Mouse (Mus musculus) frontal cortex, postnatal 25 days (tissue): ENCODE measurements around the gene Fmo4.
A peak's percentile ranks its signal among the peaks of the same experiment; 100 is the strongest.
"Not testable (repeated sequence)": the region's sequence is repeated elsewhere in the genome, so short reads cannot be mapped to it uniquely, and the experiment has no call there.

ENCODE experiments used
- DNase-seq, 2 experiments: peaks; one replicate each; pipeline ENCODE4 v3.0.0; 2022; ENCODE audit warnings: low spot score in 2 of 2

Gene Fmo4

DNA sequence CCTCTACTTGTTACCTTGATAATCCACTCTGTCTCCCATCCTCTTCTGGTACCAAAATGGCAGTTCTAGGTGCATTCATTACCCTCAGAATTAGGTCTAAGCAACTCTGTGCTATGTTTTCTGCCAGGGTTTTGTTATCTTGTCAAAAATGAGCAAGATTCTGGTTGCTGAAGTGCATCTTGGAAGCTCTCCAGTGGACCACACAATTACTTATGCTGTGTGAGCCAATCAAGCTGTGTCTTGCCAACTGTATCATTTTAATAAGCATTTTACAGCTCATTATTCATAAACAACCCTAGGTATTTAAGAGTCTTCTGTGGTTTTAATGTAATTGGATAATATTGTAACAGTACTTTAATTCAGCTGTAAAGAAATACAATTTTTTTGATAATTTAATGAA lies 17.3 kb downstream of the Fmo4 start:
- DNase-seq = no peak

DNA sequence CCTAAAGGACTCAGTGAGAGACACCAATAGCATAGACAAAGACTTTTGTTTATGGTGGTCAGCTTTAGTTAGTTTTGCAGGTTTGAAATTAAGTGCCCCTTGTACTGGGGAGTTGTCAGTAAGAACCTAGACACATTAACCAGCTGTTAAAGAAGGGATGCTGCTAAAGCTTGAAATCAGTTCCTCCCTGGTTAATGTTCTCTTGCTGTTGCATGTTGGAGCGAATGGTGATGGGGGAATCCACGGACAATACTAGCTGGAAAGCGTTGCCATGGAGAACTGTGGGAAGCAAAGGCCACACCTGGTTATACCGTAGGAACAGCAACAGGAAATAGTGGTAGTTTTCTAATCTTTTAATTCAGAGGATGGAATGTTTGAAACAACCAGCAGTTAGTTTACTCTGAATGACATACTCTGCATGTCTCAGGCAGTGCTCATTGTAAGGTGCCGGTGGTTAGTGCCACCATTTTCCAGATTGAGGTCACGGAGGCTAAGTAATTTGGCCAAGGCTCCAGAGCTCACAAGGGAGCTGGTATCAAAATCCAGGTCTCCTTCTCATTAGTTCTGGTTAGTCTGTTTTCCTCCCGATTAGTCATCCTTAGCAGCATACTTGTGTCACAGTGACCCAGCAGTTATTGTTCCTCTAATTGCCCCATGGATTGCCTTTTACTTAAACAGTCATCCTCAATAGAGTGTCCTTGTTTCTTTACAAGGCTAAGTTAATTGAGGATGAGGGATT lies 21.3 kb downstream of the Fmo4 start:
- DNase-seq = no peak

DNA sequence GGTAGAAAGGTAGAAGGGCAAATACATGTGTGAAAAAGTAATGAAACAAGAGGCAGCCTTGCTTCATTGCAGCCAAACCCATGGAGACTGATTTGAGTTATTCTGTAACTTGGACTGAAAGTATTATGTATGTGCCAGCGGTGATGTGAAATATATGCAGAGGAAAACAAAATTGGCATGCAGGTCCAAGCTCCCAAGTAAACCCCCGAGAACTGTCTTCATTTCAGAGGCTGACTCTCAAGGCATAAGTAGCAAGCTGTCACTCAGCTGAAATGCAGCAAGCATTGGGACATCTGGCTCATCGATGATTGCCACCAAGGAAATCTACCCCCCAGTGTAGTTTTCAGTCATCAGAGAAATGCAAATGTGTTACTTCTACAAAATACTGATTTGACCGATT lies 28.6 kb downstream of the Fmo4 start:
- DNase-seq = no peak

DNA sequence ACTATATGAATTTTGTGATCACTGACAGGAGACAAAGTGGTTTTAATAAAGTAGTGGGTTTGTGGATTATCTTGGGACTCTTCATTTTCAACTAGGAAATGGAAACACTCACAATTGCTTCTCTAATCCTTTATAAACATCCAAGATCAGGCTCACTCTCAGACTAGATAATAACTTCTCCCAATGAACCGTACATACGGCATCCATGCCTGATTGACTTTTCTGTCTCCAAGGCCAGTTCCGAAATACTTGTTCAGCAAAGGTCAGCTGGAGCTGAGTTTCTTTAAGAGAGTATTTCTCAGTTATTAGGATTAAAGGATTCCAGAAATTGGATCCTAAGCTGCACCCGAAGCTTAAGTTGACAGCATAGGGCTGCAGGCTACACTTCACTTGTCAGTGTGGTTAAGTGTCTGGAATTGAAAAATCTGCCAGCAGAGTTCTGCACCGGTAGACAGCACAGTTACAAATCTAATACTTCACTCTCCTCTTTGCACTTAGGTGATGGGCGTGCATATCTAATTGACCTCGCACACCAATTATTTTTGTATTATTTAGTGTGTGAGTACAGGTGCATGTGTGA lies 30.0 kb downstream of the Fmo4 start:
- no peak for DNase-seq

DNA sequence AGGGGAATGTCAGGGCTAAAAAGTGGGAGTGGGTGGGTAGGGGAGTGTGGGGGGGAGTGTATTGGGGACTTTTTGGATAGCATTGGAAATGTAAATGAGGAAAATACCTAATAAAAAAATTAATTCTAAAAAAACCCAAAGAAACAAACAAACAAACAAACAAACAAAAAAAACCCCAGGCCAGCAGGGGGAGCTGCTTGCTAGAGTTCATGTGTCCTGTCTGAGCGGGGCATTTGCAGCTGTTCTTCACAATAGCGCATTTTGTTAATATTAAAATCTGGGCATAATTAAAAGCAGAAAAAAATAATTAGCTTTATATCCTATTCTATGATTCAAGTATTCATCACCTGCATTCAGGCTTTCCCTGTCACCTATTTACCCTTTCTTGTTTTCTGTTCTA lies 32.7 kb downstream of the Fmo4 start:
- not testable (repeated sequence) for DNase-seq

DNA sequence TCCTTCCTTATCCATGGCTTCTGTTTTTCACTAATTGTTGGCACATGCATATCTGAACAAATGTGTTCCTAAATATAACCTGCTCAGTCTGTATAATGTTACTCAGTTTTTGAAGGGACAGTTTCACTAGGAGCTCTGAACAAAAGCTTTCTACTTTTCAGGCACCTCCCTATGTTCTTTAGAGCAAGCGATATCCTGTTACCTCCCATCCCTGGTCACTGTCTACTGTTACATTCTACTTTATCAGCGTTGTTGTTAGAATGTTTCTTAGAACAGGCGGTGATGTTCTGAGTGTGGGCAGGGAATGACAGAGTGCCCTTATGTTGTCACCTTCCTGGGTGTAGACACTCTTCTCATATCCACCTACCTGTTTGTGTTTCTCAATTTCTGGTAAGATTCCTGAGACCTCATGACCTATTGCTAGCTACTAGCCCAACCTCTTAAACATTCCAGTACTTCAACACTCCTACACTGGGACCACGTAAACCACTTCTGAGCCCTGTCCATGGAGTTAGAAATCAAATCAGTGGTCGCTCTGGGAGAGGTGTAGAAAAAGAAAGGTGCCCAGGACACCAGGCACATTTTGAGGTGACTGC lies 35.7 kb downstream of the Fmo4 start:
- no peak for DNase-seq

DNA sequence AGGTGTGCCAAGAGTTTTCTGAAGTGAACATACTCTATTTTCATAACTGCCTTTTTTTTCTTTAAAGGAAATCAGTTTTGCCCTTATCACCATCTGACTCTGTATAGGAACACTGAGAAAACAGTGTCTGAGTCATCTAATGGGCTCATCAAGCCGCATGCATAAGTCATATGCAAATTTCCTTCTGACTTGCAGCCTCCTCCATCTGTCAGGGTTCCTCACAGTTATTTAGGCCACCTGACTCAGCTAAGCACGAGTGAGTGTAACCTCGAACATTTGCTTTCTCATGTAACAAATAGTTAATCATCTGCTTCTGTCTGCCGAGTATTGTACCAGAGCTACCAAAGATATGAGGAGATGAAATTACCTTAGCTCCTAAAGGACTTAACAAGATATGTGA lies 40.1 kb downstream of the Fmo4 start:
- DNase-seq = peak in 1 of 2 experiments; percentile 6

DNA sequence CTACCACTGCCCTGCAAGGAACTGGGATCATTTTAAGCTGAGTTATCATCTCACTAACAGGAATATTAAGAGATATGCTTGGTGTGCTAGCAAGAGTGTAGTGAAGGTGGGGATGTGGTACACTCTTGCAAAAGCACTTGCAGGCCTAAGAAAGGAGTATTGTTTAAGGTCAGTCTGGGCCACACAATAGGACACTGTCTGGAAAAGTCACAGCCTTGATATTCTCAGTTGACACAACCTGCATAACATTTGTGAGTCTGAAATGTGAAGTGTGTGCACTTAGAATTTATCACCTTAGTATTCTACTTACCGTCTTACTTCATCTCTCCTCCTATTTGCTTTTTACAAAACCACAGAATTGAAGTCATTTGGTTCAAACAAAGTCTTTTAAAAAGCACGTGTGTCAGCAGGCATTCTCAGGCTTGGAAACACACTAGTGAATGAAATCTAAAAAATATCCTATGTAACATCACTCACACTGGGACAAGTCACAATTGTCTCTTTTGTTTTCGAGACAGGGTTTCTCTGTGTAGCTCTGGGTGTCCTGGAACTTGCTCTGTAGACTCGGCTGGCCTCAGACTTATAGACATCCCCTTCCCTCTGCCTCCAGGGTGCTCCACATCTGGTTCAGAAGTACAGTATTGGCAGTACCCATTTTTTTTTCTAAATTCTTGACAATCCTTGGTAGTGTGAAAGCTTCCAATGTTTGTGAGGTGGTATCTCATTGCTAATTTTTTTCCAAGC lies 42.0 kb downstream of the Fmo4 start:
- no peak for DNase-seq

DNA sequence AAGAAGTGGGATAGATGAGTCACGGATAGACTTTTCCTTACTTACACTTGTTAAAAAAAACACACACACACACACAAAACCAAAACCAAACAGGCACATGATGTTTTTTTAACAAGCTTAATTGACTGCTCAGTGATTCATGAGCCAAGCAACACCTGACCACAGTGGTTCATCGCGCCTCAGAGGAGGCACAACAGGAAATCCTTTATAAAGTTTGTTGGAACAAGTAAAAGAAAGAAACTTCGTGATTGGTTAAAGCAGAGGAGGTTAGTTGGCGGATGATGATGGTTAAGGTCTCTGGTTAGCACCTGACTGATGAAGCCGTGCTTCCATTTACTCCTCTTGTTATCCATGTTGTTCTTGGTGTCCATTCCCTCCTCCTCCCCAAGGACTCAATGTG lies 61.8 kb downstream of the Fmo4 start:
- DNase-seq = no peak

DNA sequence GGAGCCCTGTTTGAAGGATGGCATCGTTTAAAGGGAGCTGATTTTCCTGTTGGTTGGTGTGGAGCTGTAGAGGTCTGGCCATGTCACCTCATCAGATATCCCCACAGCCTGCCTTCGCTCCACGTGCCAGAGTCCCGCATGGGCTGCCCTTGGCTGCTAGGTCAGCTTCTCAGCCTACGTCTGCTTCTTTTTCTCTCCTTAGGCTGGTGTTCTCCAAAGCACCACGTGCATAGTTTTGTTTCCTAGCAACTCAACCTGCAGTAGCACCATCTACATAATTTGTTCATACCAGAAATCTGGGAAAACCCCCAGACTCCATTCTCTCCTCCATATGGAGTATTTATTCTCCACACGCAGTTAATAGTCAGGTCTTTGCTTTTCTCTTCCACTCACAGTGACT lies 64.2 kb downstream of the Fmo4 start:
- no peak for DNase-seq

DNA sequence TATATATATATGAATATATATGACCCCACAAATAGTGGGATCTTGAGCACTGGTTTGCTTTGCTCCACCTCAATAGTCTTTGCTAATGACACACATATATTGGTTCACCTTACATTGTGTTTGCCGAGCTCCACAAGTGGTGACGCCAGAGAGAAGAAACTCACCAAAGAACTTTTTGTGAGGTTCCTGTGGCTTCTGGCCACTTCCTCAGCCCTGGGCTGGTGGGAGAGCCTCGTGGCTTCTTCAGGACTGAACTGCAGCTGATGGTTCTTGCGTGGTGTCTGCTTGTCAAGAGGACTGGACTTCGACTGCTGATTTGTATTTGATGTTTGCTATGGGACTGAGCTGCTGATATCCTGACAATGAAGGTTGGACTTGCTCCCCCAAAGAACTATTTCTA lies 65.0 kb downstream of the Fmo4 start:
- DNase-seq = no peak
